Mouse (Mus musculus): ENCODE data around the gene Lrmp.

Lrmp gene

GRCm38 (mm10) chr6:145202432-145203125 is 87.1 kb downstream of the Lrmp start:
- DNase-seq (ENCODE audit: low read depth, low spot score) = no peak

- no peak for DNase-seq (ENCODE audit: low read depth, low spot score)
Observed at GRCm38 (mm10) chr6:145204440-145204839, 89.0 kb downstream of the Lrmp start.

- no peak for DNase-seq (ENCODE audit: low read depth, low spot score)
Observed at GRCm38 (mm10) chr6:145205142-145205541, 89.7 kb downstream of the Lrmp start.

- no peak for DNase-seq (ENCODE audit: low read depth, low spot score)
Observed at GRCm38 (mm10) chr6:145210056-145210680, 94.7 kb downstream of the Lrmp start.

GRCm38 (mm10) chr6:145210816-145211338 is 95.4 kb downstream of the Lrmp start, which contains the start of the genes Casc1 and Etfrf1:
Gene Casc1, minus strand, starts transcription at chr6:145211005.
Gene Etfrf1, plus strand, starts transcription at chr6:145211134.
- DNase-seq (ENCODE audit: low read depth, low spot score) = peak; percentile 99

GRCm38 (mm10) chr6:145211376-145212305 is 96.2 kb downstream of the Lrmp start:
- no peak for DNase-seq (ENCODE audit: low read depth, low spot score)

- DNase-seq (ENCODE audit: low read depth, low spot score) = no peak
Observed at GRCm38 (mm10) chr6:145213916-145214315, 98.5 kb downstream of the Lrmp start.

GRCm38 (mm10) chr6:145215826-145216225 is 100.4 kb downstream of the Lrmp start:
- no peak for DNase-seq (ENCODE audit: low read depth, low spot score)

GRCm38 (mm10) chr6:145224246-145224645 is 108.8 kb downstream of the Lrmp start:
- DNase-seq (ENCODE audit: low read depth, low spot score) = no peak

All from mesoderm, embryonic 11.5 days (tissue).